Mouse (Mus musculus): Measurements from ENCODE around the gene Atp5s.
A peak's percentile ranks its signal among the peaks of the same experiment; 100 is the strongest.

The Atp5s gene

GRCm38 (mm10) chr12:69777957-69778356 lies 53.2 kb downstream of the Atp5s start:
- no peak for DNase-seq (ENCODE audit: low spot score in 2 of 2)

GRCm38 (mm10) chr12:69781480-69781879 lies 56.7 kb downstream of the Atp5s start:
- DNase-seq (ENCODE audit: low spot score in 2 of 2) = no peak

- DNase-seq (ENCODE audit: low spot score in 2 of 2) = peak; percentile 51 to 71
Measured at GRCm38 (mm10) chr12:69781935-69782650, 57.3 kb downstream of the Atp5s start.

DNA sequence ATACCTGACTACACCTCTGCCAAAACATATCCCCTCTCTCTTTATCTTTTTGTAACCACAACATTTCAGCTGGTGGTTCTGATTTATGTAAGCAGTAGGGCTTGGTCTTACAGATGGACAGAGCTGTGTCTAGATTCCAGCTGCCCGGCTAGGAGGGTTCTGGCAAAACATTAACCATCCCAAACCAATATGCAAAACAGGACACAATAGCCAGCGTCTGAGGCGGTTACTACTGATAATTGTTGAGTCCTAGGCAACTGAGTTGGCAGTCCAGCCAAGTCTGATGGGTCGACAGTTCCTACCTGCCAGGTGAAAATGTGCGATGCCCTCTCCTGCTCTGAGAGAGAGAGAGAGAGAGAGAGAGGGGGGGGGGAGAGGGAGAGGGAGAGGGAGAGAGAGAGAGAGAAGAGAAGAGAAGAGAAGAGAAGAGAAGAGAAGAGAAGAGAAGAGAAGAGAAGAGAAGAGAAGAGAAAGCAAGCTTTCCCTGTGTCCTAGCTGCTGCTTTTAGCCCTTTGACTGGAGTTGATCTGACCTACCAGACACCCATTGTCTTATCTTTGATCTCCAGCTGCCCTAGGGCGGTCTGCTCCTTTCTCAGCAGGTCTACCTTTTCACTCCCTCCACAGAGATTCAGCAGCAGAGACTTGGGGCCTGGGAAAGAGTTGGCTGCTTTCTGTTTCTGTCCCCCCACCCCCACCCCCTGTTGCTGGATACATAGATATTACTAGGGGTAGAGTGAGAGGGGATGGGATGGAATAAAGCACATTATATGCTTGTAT lies 58.7 kb downstream of the Atp5s start:
- DNase-seq (ENCODE audit: low spot score in 2 of 2) = peak in 1 of 2 experiments; percentile 66

- DNase-seq (ENCODE audit: low spot score in 2 of 2) = no peak
Measured at GRCm38 (mm10) chr12:69785471-69785870, 60.7 kb downstream of the Atp5s start.

DNA sequence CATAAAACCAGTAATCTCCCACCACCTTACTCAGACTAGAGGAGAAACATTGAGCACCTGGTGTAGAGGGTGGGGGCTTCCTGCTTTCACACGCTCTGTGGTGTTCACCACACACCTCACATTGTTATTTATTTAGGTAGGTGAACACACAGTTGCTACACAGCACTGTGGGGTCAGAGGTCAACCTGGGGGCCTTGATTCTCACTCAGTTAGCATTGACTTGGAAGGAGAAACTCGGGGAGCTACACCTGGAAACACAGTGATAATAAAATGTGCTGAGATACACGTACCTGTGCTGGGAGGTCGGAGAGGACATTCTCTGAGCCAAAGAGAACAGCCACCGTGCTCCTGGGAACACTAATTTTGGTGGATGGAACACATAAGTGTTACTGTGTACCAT lies 63.6 kb downstream of the Atp5s start:
- DNase-seq (ENCODE audit: low spot score in 2 of 2) = no peak

- no peak for DNase-seq (ENCODE audit: low spot score in 2 of 2)
Measured at GRCm38 (mm10) chr12:69789766-69790529, 65.2 kb downstream of the Atp5s start.

- DNase-seq (ENCODE audit: low spot score in 2 of 2) = peak; percentile 82 to 91
Measured at GRCm38 (mm10) chr12:69790530-69791505, 66.1 kb downstream of the Atp5s start, which contains the start of gene Cdkl1. Gene Cdkl1 (minus strand): TSS chr12:69791267.

Data from spleen, postnatal 4 days (tissue).